Mouse (Mus musculus) kidney, postnatal 4 days (tissue): ENCODE data around the gene Itprid1.
A peak's percentile ranks its signal among the peaks of the same experiment; 100 is the strongest.

Experiments used
- DNase-seq, 2 experiments: peaks; one replicate each; pipeline ENCODE4 v3.0.0; 2021; ENCODE audit warnings: mixed read lengths in 2 of 2

Itprid1 gene

DNA sequence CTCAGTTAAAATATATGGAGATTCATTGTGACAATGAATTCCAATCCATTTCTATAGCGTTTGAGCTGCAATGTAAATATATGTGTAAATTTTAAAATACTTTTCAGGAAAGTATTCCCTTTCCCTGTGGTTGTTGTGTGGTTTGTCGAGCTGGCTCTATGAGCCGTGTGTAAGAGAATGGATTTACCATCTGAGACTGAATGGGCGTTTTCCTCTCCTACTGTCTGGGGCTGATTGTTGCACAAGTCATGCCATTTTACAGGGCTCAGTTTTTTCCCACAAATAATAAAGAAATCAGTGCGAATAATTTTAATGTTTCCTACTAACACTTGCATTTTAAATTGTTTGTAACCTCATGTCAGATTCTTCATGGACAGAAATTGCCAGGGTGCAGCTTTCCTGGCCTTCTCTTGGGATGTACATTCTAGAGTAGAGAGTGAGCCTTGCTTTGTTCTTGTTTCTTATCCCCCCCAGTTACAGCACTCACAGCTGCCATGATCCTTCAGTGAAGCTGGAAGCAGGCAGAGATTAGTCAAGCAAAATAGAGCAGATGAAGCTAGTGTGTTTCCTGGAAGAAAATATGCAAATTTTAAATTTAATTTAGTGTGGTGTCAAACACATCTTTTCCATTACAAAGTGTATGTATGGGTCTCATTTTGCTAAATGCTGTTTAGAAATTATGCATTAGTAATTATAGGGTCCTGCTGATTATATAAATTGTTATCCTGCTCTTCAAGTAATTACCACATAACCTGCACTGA lies 65.1 kb downstream of the Itprid1 start:
- no peak for DNase-seq

DNA sequence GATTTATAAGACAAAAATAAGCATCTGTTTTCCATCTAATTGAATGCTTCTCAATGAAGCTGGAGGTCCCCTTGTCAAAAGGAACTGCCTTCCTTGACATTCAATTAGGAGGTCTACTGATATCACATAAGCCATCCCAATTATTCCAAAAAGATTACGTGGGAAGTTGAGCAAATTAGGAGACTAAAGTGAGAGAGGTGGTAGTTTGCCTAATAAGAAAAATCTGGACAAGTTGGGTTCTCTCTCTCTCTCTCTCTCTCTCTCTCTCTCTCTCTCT lies 65.6 kb downstream of the Itprid1 start:
- DNase-seq, result no peak

DNA sequence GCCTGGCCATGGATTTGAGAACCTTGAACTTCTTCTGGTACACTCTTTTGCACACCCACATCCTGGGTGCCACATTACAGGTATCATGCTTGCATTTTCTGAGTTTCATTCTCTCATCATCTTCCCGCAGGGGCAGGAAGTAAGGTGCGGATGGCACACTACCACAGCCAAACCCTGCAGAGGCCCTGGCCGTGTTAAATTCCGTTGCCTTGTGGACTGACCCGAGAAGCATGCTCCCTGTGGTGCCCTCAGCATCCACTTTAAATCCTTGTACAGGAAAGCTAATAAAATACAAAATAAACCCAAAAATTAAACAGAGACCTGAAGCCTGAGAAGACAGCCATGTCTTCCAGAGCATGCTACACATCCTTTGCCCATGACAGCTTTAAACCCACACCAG lies 82.5 kb downstream of the Itprid1 start:
- no peak for DNase-seq

DNA sequence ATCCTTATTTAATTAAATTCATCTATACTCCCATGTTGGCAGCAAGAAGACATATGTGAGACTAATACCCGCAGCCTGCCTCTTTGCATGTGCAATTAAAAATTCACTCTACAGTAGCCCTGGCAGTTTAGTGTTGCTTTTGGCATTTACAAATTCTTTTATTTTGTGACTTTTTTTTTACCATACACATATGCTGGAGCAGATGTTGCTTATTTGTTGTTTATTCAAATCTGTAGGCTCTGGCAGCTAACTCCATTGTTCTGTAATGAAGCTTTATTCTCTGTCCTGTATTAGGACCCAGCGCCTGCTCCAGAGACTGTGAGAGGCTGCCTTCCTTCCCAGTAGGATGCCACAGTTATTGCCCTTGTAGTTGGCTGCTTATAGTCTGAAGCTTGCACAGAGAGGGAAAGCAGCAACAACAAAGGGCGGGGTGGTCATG lies 83.6 kb downstream of the Itprid1 start:
- DNase-seq, result no peak

DNA sequence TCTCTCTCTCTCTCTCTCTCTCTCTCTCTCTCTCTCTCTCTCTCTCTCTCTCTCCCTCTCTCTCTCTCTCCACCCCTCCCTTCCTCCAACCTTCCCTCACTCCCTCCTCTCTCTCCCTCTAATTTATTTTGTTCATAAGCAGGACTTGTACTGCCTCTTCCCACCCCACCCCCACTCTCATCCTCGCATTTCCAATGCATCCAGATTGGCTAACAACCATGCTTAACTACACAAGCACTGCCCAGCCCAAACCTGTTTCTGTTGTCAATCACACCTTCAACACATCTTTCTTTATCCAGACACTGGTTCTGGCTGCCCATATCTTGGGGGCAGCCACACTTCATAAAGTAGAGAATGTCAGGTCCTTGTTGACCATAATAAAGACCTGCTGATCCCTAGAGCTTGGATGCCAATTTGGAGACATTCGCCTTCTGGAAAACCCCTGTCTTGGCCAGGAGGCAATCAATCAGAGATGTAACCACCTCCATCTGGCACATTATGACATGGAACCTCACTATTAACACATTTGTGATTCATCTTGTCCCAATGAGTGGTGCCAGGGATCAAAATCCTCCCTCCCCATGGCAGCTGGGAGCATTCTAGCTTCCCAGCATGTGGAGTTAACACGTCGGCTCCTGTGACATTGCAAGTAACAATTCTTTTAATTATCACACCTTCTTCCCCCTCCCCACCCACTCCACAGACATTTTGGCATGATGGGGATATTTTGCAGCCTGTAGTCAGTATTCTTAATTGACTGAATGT lies 84.4 kb downstream of the Itprid1 start:
- no peak for DNase-seq

DNA sequence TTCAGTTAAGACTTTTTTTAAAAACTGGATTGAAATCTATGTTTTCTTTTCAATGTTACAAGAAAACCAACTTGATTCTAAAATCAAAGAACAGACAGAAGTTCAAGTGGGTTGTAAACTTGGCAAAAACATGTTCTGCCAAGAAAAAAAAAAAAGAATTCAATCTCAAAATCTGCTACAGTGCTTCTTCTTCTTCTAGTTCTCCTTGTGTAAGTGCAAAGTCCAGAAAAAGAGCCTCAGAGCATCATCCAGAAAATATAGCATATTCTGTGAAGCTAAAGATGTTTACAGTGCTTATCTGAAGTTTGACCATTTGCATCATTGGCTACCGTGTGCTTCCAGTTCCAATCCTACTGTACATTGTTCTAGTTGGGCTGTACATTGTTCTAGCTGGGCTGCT lies 108.0 kb downstream of the Itprid1 start:
- DNase-seq, result no peak

DNA sequence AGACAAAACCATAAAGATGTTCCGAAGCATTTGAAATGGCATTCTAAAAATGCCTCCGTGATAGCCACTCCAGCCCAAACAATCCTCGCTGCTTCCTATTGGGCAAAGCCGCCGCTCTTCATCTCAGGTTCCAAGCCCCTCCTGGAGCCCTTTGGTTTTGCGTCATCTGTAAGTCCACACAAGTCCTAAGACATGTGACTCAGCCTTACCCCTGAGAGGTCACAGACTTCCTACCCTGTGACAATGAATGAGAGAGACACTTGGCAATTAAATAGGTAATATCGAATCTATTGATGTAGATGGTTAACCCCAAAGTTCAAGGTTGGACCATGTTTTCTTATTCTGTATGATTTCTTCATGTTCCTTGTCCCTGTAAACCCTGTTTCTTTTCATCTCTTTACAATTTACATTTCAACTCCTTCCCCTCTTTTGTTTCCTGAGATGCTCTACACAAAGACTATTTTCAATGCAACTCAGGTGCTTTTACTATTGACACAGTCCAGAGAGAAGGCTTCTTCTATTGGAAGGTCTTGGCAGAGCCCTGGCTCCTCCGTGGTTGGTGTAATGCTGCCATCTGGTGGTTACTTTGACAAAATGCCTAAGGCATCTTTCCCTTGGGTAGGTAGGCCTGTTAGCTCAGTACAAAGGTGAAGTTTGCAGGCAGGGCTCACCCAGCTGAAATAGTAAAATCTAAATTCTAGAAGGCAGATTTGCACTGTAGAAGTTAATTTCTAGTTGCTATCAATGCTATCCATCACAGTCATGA lies 113.8 kb downstream of the Itprid1 start:
- DNase-seq, result peak; percentile 60 to 64

DNA sequence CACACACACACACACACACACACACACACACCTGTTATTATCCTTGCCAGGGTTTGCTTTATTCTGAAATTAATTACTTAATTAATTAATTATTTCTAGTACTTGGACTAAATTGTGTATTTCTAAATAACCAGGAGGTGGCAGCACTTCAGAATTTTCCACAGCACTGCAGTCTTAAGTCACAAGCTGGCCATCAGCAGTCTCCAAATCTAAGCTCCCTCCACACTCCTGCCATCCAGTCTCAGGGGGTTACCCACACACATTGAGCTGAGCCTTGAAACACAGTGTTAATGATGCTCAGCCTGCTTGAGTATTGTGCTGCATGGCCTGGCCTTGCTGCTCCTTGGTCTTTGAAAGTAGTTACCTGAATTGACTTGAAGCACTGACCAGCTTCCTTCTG lies 136.3 kb downstream of the Itprid1 start:
- DNase-seq, result peak in 1 of 2 experiments; percentile 11

DNA sequence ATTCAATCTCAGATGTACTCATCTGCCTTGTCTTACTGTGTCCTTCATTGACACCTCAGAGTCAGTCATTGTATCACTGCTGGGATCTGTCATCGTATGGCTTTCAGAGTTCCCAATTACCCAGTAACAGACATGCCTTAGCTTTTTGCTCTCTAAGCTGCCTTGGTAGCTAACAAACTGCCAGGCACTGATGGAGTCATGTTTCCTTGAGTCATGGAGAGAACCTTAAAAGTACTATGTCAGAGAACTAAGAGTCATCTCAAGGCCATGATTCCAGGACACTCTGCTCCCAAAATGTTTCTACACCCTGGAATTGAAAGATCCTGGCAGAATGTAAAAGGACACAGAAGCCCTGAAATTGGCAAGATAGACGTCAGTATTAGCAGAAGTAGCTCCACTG lies 143.1 kb downstream of the Itprid1 start:
- DNase-seq, result no peak

DNA sequence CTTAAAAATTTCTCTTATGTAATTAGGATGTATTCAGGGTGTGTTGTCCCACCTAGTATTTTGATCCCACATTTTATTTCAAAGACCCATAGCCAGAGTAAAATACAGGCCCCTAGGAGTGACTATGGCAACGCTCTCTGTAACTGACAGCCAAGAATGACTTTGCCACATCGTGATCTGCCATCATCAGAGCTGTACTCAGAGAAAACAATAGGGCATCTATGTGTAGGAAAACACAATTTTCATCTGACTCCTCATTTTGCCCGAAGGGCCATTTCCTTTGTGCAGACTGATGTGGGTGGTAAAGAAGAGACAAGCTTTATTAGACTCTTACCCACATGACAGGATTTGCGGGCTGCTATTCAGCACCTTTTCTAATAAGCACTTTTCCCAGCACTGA lies 172.0 kb downstream of the Itprid1 start:
- DNase-seq, result no peak

DNA sequence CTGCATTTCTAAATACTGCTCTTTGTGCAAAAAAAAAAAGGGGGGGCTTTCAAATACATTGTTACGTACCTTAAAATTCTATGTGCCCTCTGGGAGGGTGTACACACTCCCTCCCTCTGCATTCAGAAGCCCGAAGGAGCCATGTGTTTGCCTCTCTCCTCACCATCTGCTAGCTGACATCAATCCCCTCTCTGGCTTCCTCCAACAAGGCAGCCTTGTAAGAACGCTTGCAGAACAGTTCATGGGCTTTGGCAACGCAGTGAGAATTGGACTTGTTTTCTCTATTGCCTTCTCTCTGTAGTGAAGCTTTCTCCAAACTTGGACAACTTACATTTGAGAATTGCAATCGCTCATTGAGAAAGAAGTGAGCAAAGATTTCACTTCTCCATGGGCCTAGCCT lies 175.7 kb downstream of the Itprid1 start:
- DNase-seq, result no peak

DNA sequence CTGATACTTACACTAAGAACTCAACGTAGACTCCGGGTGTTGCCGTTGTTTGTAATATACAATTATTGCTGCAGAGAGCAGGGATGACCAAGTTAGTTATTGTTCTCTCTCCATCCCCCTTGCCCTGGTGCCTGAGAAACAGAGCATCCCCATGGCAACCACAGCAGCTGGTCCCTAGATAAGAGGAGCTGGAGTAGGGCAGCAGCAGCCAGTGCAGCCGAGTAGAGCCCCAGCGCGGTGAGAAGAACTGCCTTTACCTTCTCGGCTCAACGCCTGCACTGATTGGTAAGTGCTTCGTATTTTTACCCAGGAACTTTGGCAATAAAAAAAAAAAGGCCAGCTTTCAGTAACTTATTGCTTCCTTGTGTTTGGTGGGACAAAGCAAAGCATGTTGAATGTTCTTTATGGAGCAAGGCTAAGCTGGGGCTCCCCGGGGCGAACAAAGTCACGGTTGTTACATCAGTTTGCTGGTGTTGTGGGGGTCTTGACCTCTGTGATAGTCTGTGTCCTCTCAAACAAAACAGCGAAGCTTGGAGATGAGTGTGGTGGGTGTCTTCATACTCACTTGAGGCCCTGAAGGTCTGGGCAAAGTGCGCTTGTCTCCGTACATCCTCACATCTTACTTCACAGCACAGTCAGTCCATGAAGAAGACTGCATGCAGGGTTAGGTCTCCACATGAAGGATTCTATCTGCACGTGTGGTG lies 180.7 kb downstream of the Itprid1 start, which contains the start of gene Ppp1r17:
Gene Ppp1r17, plus strand, starts transcription at position 207 of the 704 bp plus-strand sequence.
- DNase-seq, result no peak

DNA sequence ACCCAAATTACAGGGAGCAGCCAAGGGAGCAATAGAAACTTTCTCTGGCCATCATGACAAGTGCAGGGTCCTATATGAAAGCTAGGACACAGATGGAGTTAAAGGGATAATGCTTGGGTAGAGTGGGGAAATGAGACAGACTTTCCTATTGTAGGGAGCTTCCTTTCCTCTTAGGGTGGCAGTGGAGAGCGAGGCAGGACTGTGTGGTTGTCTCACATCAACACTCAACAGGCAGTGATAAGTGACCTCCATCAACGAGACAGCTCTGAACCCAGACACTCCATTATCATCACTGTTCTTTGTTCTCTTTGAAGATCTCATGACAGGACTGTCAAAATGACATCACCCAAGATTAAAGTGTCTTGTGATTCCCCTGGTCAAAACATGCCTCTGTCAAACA lies 182.9 kb downstream of the Itprid1 start:
- no peak for DNase-seq

DNA sequence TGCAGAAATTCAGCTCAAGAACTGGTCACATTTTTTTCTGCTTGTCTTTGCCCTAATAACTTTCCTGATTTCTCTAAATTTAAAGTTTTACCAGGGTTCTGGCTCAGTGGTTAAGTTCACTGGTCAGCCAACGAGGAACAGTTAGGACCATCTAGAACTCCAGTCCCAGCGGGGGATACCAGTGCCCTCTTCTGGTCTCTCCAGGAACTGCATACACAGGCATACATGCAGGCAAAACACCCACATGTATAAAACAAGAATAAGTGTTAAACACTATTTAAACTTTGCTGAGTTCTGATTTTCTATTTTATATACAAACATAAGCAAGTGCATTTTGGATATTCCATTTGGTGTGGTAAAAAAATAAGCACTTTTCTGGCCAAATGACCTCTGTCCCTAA lies 188.8 kb downstream of the Itprid1 start:
- DNase-seq, result peak; percentile 21 to 30

DNA sequence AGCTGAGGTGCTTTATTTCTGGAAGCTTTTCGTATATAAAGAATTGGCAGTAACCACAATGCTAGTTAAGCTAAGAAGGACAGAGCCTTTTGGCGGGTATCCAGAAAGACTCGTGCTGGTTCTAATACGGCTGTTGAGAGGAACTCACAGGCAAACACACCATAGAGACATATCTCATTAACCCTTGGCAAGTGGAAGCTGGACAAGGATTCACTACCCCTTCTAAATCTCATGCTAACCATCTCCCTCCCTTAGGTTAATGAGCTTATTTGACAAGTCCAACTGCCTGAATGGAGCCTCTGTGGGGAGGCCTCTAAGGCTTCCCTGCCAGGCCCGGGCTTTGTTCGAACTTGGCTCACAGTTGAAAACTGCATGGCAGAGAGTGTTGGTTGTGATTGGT lies 190.6 kb downstream of the Itprid1 start:
- DNase-seq, result no peak

DNA sequence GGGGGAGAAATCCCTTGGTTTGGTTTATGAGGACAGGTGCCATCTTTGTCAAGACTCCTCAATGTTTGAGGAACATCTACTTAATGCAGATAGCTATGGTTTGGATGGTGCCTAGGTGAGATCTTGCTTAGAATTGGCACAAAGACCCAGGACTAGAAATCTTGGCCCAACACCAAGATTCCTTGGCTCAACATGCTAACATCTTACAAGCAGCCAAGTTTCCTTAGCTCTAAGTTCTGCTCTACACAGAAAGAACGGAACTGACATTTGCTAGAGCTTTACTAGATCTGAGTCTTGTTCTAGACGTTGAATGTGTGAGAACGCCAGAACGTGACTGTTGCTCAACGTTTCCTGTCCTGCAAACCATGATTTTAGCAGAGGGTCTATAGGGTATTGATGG lies 191.3 kb downstream of the Itprid1 start:
- DNase-seq, result no peak
